Mouse (Mus musculus): ENCODE results near the gene Cnot8. TPM values are rescaled to one million over a fixed set of nuclear protein-coding genes. Genes with fewer than 3 reads are reported as not detected.
"Not testable (repeated sequence)": the region's sequence is repeated elsewhere in the genome, so short reads cannot be mapped to it uniquely, and the experiment has no call there.

Cnot8 gene
- 87.7 and 92.6 TPM in 2 replicates for polyA plus RNA-seq (2014; fragmentation: Nextera tagmentation; extraction: Ambion mirVana)

GRCm38 (mm10) chr11:58103697-58104306 lies at the start of gene Cnot8:
Cnot8 (plus strand) TSS chr11:58104153.
- Histone ChIP-seq H3K9me3 (ENCODE audit: control insufficient read depth, low read depth, low read length) (no peaks in the 10 kb centered on the region), H3K4me1 (ENCODE audit: control insufficient read depth, insufficient read depth, low read length) (peaks cover 10% of the 10 kb centered on the region; the same call in 1 of the 2 replicates), H3K4me2 (replicated peaks; ENCODE audit: low read depth, low read length) (peak within 1 kb of the TSS; percentile 53), H3K27ac (ENCODE audit: low read length) (peak within 1 kb of the TSS; percentile 88), H3K36me3 (ENCODE audit: control insufficient read depth, insufficient read depth, low read length) (no peaks in the 10 kb centered on the region), H3K27me3 (ENCODE audit: control insufficient read depth, insufficient read depth, low read length) (no peaks in the 10 kb centered on the region), H3K9ac (replicated peaks; ENCODE audit: low read depth, low read length) (peak within 1 kb of the TSS; percentile 77), H3K4me3 (ENCODE audit: low read depth, low read length) (peak within 1 kb of the TSS; percentile 84)
- WGBS: under 1% methylated on average over 55 of the region's 55 CpGs
- ATAC-seq (ENCODE audit: insufficient number of reproducible peaks, insufficient read depth, low FRiP score, low read depth): peak; percentile 97

GRCm38 (mm10) chr11:58057455-58057854 lies 46.5 kb upstream of the Cnot8 start:
- WGBS: 45% methylated on average over 6 of the region's 6 CpGs
- H3K36me3 ChIP-seq (ENCODE audit: control insufficient read depth, insufficient read depth, low read length): peaks cover 65% of the 10 kb centered on the region
- no peak overlapping the region for H3K4me2 ChIP-seq (replicated peaks; ENCODE audit: low read depth, low read length)
- no peaks in the 10 kb centered on the region for H3K4me1 ChIP-seq (ENCODE audit: control insufficient read depth, insufficient read depth, low read length)
- H3K9ac ChIP-seq (replicated peaks; ENCODE audit: low read depth, low read length): no peak overlapping the region
- H3K27me3 ChIP-seq (ENCODE audit: control insufficient read depth, insufficient read depth, low read length): no peaks in the 10 kb centered on the region
- no peaks in the 10 kb centered on the region for H3K9me3 ChIP-seq (ENCODE audit: control insufficient read depth, low read depth, low read length)
- no peak overlapping the region for H3K4me3 ChIP-seq (ENCODE audit: low read depth, low read length)
- H3K27ac ChIP-seq (ENCODE audit: low read length): no peak overlapping the region
- no peak for ATAC-seq (ENCODE audit: insufficient number of reproducible peaks, insufficient read depth, low FRiP score, low read depth)

GRCm38 (mm10) chr11:58059752-58060151 lies 44.2 kb upstream of the Cnot8 start:
- H3K27ac ChIP-seq (ENCODE audit: low read length); H3K9ac ChIP-seq (replicated peaks; ENCODE audit: low read depth, low read length); H3K27me3 ChIP-seq (ENCODE audit: control insufficient read depth, insufficient read depth, low read length); H3K4me3 ChIP-seq (ENCODE audit: low read depth, low read length); H3K4me2 ChIP-seq (replicated peaks; ENCODE audit: low read depth, low read length); H3K9me3 ChIP-seq (ENCODE audit: control insufficient read depth, low read depth, low read length); ATAC-seq (ENCODE audit: insufficient number of reproducible peaks, insufficient read depth, low FRiP score, low read depth); H3K4me1 ChIP-seq (ENCODE audit: control insufficient read depth, insufficient read depth, low read length): not testable (repeated sequence)
- 93% methylated on average over 7 of the region's 7 CpGs for WGBS
- peaks cover 44% of the 10 kb centered on the region for H3K36me3 ChIP-seq (ENCODE audit: control insufficient read depth, insufficient read depth, low read length)

DNA sequence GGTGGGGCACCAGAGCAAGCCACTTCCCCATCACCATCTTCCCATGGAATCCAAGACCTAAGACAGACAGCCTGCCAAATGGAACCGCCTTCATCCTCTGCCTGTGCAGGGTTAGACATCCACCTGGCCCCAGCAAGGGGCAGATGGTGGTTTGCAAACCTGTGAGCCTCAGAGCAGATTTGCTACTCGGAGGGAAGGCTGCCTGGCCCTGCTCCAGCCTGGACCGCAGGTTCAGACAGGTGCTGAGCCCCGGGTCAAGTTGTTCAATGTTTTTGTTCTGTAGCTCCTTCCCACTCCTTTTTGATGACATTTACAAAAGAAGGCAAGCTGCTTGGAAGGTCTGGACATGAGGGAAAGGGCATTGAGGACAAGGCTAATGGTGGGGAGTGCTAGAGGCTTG lies 42.7 kb upstream of the Cnot8 start:
- not testable (repeated sequence) for H3K9ac ChIP-seq (replicated peaks; ENCODE audit: low read depth, low read length); H3K4me3 ChIP-seq (ENCODE audit: low read depth, low read length); ATAC-seq (ENCODE audit: insufficient number of reproducible peaks, insufficient read depth, low FRiP score, low read depth); H3K27me3 ChIP-seq (ENCODE audit: control insufficient read depth, insufficient read depth, low read length); H3K9me3 ChIP-seq (ENCODE audit: control insufficient read depth, low read depth, low read length); H3K27ac ChIP-seq (ENCODE audit: low read length); H3K4me2 ChIP-seq (replicated peaks; ENCODE audit: low read depth, low read length); H3K4me1 ChIP-seq (ENCODE audit: control insufficient read depth, insufficient read depth, low read length)
- peaks cover 34% of the 10 kb centered on the region for H3K36me3 ChIP-seq (ENCODE audit: control insufficient read depth, insufficient read depth, low read length)
- 90% methylated on average over 3 of the region's 4 CpGs for WGBS

GRCm38 (mm10) chr11:58062586-58062985 lies 41.4 kb upstream of the Cnot8 start:
- H3K36me3 ChIP-seq (ENCODE audit: control insufficient read depth, insufficient read depth, low read length): peaks cover 21% of the 10 kb centered on the region
- no peak overlapping the region for H3K27ac ChIP-seq (ENCODE audit: low read length)
- no peak overlapping the region for H3K9ac ChIP-seq (replicated peaks; ENCODE audit: low read depth, low read length)
- H3K4me2 ChIP-seq (replicated peaks; ENCODE audit: low read depth, low read length): no peak overlapping the region
- 84% methylated on average over 4 of the region's 4 CpGs for WGBS
- no peak overlapping the region for H3K4me3 ChIP-seq (ENCODE audit: low read depth, low read length)
- no peak for ATAC-seq (ENCODE audit: insufficient number of reproducible peaks, insufficient read depth, low FRiP score, low read depth)
- no peaks in the 10 kb centered on the region for H3K4me1 ChIP-seq (ENCODE audit: control insufficient read depth, insufficient read depth, low read length)
- no peaks in the 10 kb centered on the region for H3K9me3 ChIP-seq (ENCODE audit: control insufficient read depth, low read depth, low read length)
- H3K27me3 ChIP-seq (ENCODE audit: control insufficient read depth, insufficient read depth, low read length): no peaks in the 10 kb centered on the region

GRCm38 (mm10) chr11:58065025-58065424 lies 38.9 kb upstream of the Cnot8 start:
- Histone ChIP-seq H3K4me3 (ENCODE audit: low read depth, low read length) (no peak overlapping the region), H3K4me2 (replicated peaks; ENCODE audit: low read depth, low read length) (no peak overlapping the region), H3K36me3 (ENCODE audit: control insufficient read depth, insufficient read depth, low read length) (peaks cover 9% of the 10 kb centered on the region), H3K9me3 (ENCODE audit: control insufficient read depth, low read depth, low read length) (no peaks in the 10 kb centered on the region), H3K27ac (ENCODE audit: low read length) (no peak overlapping the region), H3K27me3 (ENCODE audit: control insufficient read depth, insufficient read depth, low read length) (no peaks in the 10 kb centered on the region), H3K9ac (replicated peaks; ENCODE audit: low read depth, low read length) (no peak overlapping the region), H3K4me1 (ENCODE audit: control insufficient read depth, insufficient read depth, low read length) (no peaks in the 10 kb centered on the region)
- ATAC-seq (ENCODE audit: insufficient number of reproducible peaks, insufficient read depth, low FRiP score, low read depth): no peak
- 90% methylated on average over 4 of the region's 4 CpGs for WGBS

DNA sequence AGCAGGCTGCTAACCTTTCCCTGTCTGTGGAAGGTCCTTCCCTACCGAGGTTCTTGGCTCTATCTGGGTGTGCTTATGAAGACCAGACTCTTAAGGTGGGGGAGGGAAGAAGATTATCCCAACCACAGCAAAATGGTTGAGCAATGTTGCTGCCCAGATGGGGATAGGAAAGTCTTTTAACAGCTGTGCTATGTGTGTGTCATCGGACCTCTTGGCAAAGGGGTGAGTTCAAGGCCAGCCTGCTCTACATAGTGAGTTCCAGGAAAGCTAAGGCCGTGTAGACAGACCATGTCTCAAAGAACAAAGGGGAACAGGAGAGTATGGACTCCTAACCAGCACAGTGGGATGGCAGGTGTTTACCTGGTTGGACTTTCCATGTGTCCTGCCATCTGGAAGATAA lies 31.0 kb upstream of the Cnot8 start:
- Histone ChIP-seq H3K36me3 (ENCODE audit: control insufficient read depth, insufficient read depth, low read length) (no peaks in the 10 kb centered on the region), H3K9ac (replicated peaks; ENCODE audit: low read depth, low read length) (no peak overlapping the region), H3K4me3 (ENCODE audit: low read depth, low read length) (no peak overlapping the region), H3K4me1 (ENCODE audit: control insufficient read depth, insufficient read depth, low read length) (no peaks in the 10 kb centered on the region), H3K9me3 (ENCODE audit: control insufficient read depth, low read depth, low read length) (no peaks in the 10 kb centered on the region), H3K27ac (ENCODE audit: low read length) (no peak overlapping the region), H3K27me3 (ENCODE audit: control insufficient read depth, insufficient read depth, low read length) (no peaks in the 10 kb centered on the region), H3K4me2 (replicated peaks; ENCODE audit: low read depth, low read length) (no peak overlapping the region)
- 74% methylated on average over 3 of the region's 3 CpGs for WGBS
- no peak for ATAC-seq (ENCODE audit: insufficient number of reproducible peaks, insufficient read depth, low FRiP score, low read depth)

- Histone ChIP-seq H3K36me3 (ENCODE audit: control insufficient read depth, insufficient read depth, low read length) (no peaks in the 10 kb centered on the region), H3K9ac (replicated peaks; ENCODE audit: low read depth, low read length) (no peak overlapping the region), H3K27ac (ENCODE audit: low read length) (no peak overlapping the region), H3K4me1 (ENCODE audit: control insufficient read depth, insufficient read depth, low read length) (no peaks in the 10 kb centered on the region), H3K4me3 (ENCODE audit: low read depth, low read length) (no peak overlapping the region), H3K4me2 (replicated peaks; ENCODE audit: low read depth, low read length) (no peak overlapping the region), H3K9me3 (ENCODE audit: control insufficient read depth, low read depth, low read length) (no peaks in the 10 kb centered on the region), H3K27me3 (ENCODE audit: control insufficient read depth, insufficient read depth, low read length) (no peaks in the 10 kb centered on the region)
- no peak for ATAC-seq (ENCODE audit: insufficient number of reproducible peaks, insufficient read depth, low FRiP score, low read depth)
- 63% methylated on average over 4 of the region's 4 CpGs for WGBS
These were observed 26.7 kb upstream of the Cnot8 start for GRCm38 (mm10) chr11:58077270-58077669.

DNA sequence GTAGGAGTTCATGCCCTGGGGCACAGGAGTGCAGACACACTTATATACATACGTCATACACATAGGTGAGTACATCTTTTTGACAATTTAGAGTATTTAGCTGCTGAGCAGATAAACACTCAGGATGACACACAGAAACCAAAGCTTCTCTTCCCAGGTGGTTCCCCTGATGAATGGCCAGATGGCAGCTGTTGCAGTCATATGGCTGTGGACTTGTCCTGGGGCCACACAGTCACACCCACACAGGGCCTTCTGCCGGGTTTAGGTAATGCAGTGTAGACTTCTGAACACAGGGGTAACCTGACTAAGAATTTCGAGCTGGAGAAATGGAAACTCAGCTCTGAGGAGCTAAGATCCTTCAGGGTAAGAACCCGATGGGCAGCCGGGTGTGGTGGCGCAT lies 22.2 kb upstream of the Cnot8 start:
- Histone ChIP-seq H3K4me2 (replicated peaks; ENCODE audit: low read depth, low read length) (no peak overlapping the region), H3K4me3 (ENCODE audit: low read depth, low read length) (no peak overlapping the region), H3K9ac (replicated peaks; ENCODE audit: low read depth, low read length) (no peak overlapping the region), H3K9me3 (ENCODE audit: control insufficient read depth, low read depth, low read length) (no peaks in the 10 kb centered on the region), H3K36me3 (ENCODE audit: control insufficient read depth, insufficient read depth, low read length) (no peaks in the 10 kb centered on the region), H3K4me1 (ENCODE audit: control insufficient read depth, insufficient read depth, low read length) (no peaks in the 10 kb centered on the region), H3K27ac (ENCODE audit: low read length) (no peak overlapping the region), H3K27me3 (ENCODE audit: control insufficient read depth, insufficient read depth, low read length) (no peaks in the 10 kb centered on the region)
- WGBS: 81% methylated on average over 6 of the region's 6 CpGs
- ATAC-seq (ENCODE audit: insufficient number of reproducible peaks, insufficient read depth, low FRiP score, low read depth): no peak

Data from stomach, embryonic 14.5 days (tissue).